Mouse (Mus musculus) splenic B cell, adult 2 months (primary cell): ENCODE results near the gene Elovl6.
A peak's percentile ranks its signal among the peaks of the same experiment; 100 is the strongest.

Source experiments
- DNase-seq: peaks from one replicate; pipeline ENCODE4 v3.0.0-alpha.2; 2011; ENCODE audit warnings: low read depth, low spot score
- H3K27me3 ChIP-seq: 2 replicates; pipeline ENCODE4 v1.6.1; 2012; ENCODE audit warnings: mild to moderate bottlenecking, low read length, moderate library complexity, mixed read lengths; ENCODE audit not compliant: control insufficient read depth, poor library complexity, insufficient read depth, severe bottlenecking
- H3K36me3 ChIP-seq: 2 replicates; pipeline ENCODE4 v1.6.1; 2012; ENCODE audit warnings: mild to moderate bottlenecking, low read length, moderate library complexity, mixed read lengths; ENCODE audit not compliant: control insufficient read depth, poor library complexity, insufficient read depth, severe bottlenecking

The Elovl6 gene

GRCm38 (mm10) chr3:129532180-129532864, at the start of gene Elovl6:
Gene Elovl6, plus strand, starts transcription at chr3:129532355.
- peak; percentile 56 for DNase-seq
- no peaks in the 10 kb centered on the region for H3K36me3 ChIP-seq
- H3K27me3 ChIP-seq: no peaks in the 10 kb centered on the region

DNA sequence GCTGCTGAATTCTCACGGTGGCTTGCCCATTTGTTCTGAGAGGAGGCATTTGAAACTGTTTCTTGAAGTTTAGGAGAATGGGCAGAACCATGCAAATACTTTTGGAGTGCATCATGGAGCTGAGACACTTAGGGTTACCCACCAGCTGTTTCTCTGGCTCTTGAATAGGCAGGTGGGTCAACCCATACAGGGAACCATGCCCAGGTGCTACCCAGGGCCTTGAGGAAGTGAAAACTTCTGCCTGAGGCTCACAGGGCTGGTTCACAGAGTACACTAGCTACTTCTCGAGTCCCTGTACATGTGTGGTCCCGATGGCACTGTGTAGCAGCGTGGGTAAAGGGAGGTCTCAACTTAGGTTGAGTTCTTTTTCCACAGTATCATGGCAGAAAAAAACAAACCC, 43.4 kb upstream of the Elovl6 start:
- H3K36me3 ChIP-seq: no peaks in the 10 kb centered on the region
- peak; percentile 67 for DNase-seq
- H3K27me3 ChIP-seq: no peaks in the 10 kb centered on the region

DNA sequence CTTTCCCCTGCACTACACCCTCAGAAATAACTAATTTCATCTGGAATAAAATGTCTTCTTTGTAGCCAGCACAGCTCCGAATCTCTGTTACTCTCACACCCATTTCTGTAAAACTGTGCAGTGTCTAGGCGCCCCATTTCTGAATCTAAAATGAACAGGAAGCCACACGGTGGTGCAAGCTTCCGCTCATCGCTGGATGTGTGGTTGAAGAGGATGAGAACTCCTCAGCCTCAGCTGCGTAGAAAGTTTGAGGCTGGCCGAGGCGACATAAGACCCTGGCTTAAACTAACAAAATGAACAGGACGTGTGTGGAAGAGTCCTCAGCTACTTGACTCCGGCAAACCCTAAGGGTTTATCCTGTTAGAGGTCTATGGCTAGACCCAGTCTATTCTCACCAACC, 38.0 kb upstream of the Elovl6 start:
- H3K36me3 ChIP-seq: no peaks in the 10 kb centered on the region
- DNase-seq: peak; percentile 46

GRCm38 (mm10) chr3:129494731-129495130, 37.4 kb upstream of the Elovl6 start:
- DNase-seq: peak; percentile 5
- no peaks in the 10 kb centered on the region for H3K27me3 ChIP-seq

More for the DNA sequence above, 38.0 kb upstream of the Elovl6 start:
- no peaks in the 10 kb centered on the region for H3K27me3 ChIP-seq

GRCm38 (mm10) chr3:129503781-129504180, 28.4 kb upstream of the Elovl6 start:
- no peaks in the 10 kb centered on the region for H3K36me3 ChIP-seq
- H3K27me3 ChIP-seq: no peaks in the 10 kb centered on the region
- no peak for DNase-seq

More at GRCm38 (mm10) chr3:129494731-129495130, 37.4 kb upstream of the Elovl6 start:
- H3K36me3 ChIP-seq: no peaks in the 10 kb centered on the region

DNA sequence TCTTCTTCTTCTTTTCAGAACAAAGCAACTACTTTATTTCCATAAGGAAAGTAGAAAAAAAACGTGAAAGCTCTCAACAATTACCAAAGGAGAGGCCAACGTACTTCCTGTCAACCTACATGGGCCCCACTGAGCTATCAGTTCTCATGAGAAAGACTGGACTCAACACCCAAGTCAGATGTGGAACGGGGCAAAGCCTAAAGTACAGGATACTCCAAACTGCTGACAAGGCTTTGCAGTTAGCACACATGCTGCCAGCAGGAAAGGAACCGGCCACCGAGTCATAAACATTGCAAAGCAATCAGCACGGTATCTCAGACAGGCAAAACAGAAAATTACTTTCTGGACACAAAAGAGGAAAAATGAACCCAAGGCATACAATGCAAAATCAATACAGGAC, 27.2 kb upstream of the Elovl6 start:
- DNase-seq: no peak
- no peaks in the 10 kb centered on the region for H3K27me3 ChIP-seq
- no peaks in the 10 kb centered on the region for H3K36me3 ChIP-seq

DNA sequence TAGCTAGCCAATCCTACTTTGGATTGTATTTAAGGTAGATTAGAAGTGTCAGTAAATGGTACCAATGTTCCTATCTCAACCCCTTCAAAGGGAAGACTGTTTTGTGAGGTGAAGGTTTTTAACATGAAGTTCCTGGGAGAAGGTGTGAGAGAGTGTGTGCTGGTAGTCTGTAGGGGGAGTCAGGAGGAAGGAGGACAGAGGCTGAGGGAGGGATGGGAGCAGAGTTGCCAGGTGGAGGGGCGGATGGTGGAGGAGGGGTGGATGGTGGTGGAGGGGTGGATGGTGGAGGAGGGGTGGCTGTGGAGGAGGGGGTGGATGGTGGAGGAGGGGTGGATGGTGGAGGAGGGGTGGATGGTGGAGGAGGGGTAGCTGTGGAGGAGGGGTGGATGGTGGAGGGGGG, 24.4 kb upstream of the Elovl6 start:
- no peak for DNase-seq
- Histone ChIP-seq H3K27me3 (no peaks in the 10 kb centered on the region), H3K36me3 (no peaks in the 10 kb centered on the region)

DNA sequence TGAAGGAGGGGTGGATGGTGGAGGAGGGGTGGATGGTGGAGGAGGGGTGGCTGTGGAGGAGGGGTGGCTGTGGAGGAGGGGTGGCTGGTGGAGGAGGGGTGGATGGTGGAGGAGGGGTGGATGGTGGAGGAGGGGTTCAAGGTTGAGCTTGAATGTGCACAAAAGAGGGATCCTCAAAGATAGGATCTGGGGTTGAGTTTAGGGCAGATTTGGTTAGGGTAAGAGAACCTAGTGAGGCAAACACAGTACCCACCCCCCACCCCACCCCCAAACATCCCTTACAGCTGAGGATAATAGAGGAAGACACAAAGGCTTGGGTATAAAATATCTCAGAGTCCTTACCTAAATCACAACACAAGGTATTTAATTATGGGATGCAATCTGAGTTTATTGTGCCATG, 23.6 kb upstream of the Elovl6 start:
- Histone ChIP-seq H3K27me3 (no peaks in the 10 kb centered on the region), H3K36me3 (no peaks in the 10 kb centered on the region)
- DNase-seq: no peak

DNA sequence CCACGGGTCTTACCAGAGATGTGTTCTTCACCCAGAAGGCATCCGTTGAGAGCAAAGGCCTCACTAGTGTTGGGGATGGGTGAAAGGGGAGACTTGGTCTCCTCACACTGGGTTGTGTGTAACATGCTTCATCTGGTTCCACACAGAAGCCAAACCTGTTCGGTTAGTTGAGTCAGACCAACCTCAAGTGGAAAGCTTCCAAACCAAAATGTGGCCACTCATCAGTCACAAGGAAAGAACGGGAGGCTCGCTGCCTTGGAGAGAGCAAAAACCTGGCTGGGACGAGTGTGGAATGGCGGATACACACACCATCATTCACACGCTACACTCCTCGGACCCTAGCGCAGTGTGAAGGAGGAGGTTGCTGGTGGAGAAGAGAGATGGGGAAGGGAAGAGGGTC, 22.4 kb upstream of the Elovl6 start:
- DNase-seq: no peak
- no peaks in the 10 kb centered on the region for H3K27me3 ChIP-seq

DNA sequence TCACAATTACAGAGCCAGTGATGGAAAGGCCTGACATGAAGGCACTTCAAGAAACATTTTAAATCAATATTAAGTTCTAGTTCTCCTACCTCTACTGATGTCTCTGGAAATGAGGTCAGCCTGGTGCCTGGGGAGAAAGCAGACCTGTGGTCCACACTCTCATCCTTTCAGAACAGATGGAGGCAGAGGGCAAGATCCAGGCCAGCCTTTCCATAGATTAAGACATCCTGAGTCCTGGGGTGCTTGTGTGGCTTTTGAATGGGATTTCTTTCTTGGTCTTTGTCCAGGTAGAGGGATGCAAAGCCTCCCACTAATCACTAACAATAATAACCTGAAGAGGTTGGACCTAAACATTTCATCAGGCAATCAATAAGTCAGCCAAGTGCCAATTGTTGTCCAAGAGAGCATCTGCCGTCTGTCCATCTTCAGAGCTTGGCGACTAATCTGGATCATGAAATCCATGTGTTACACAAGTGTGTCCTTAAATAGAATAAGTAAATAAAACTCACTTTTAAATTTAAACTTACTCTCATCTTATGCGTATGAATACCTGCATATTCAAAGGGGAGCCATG, 16.2 kb upstream of the Elovl6 start:
- Histone ChIP-seq H3K36me3 (no peaks in the 10 kb centered on the region), H3K27me3 (no peaks in the 10 kb centered on the region)
- no peak for DNase-seq

More for the DNA sequence above, 22.4 kb upstream of the Elovl6 start:
- H3K36me3 ChIP-seq: no peaks in the 10 kb centered on the region

GRCm38 (mm10) chr3:129520499-129520898, 11.7 kb upstream of the Elovl6 start:
- Histone ChIP-seq H3K27me3 (no peaks in the 10 kb centered on the region), H3K36me3 (no peaks in the 10 kb centered on the region)
- peak; percentile 58 for DNase-seq

DNA sequence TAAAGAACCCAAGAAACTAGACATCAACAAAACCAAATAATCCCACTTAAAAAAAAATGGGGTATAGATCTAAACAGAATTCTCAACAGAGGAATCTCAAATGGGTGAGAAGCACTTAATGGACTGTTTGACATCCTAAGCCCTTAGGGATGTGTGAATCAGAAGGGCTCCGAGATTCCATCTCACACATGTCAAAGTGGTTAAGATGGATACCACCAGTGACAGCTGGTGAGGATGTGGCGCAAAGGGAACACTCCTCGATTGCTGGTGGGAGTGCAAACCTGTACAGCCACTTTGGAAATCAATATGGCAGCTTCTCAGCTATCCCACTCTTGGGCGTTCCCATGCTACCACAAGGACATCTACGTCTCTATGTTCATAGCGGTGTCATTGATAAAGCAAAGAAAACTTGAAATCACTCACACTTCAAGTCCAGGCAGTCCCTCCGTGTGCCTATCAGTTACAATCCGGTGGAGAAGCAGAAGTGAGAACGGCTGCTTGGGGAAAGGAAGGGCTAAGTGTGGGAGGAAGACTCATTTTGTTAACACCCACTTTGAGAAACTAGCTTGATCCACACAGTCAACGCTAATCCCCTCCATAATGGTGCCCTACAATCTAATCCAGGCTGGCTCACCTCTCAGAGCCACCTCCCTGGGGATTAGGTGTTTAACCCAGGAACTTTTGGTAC, 8.6 kb upstream of the Elovl6 start:
- H3K36me3 ChIP-seq: no peaks in the 10 kb centered on the region
- DNase-seq: peak; percentile 49

GRCm38 (mm10) chr3:129527046-129527445, 5.1 kb upstream of the Elovl6 start:
- no peak for DNase-seq
- H3K36me3 ChIP-seq: no peaks in the 10 kb centered on the region
- H3K27me3 ChIP-seq: no peaks in the 10 kb centered on the region

More for the DNA sequence above, 8.6 kb upstream of the Elovl6 start:
- no peaks in the 10 kb centered on the region for H3K27me3 ChIP-seq

- H3K27me3 ChIP-seq: no peaks in the 10 kb centered on the region
- DNase-seq: peak; percentile 36
- no peaks in the 10 kb centered on the region for H3K36me3 ChIP-seq
Observed at GRCm38 (mm10) chr3:129529311-129529710, 2.8 kb upstream of the Elovl6 start.

GRCm38 (mm10) chr3:129530461-129530860, 1.7 kb upstream of the Elovl6 start:
- H3K27me3 ChIP-seq: no peaks in the 10 kb centered on the region
- DNase-seq: no peak
- no peaks in the 10 kb centered on the region for H3K36me3 ChIP-seq
